Mouse (Mus musculus) G1E (cell line): ENCODE data around the gene Cbln3. TPM values are rescaled to one million over a fixed set of nuclear protein-coding genes. Genes with fewer than 3 reads are reported as not detected.
A peak's percentile ranks its signal among the peaks of the same experiment; 100 is the strongest.

Source experiments
- ATAC-seq: 2 replicates; pipeline ENCODE4 v1.8.0; 2016; ENCODE audit warnings: mild to moderate bottlenecking; ENCODE audit not compliant: insufficient number of reproducible peaks, poor library complexity, low FRiP score, severe bottlenecking; ENCODE audit errors: extremely low read depth
- DNase-seq: peaks from one replicate; pipeline ENCODE4 v3.0.0; 2012; ENCODE audit warnings: low spot score
- H3K27me3 ChIP-seq: 2 replicates; pipeline ENCODE4 v1.6.1; 2012; ENCODE audit warnings: mild to moderate bottlenecking, low read length, inconsistent platforms; ENCODE audit not compliant: insufficient read depth
- H3K36me3 ChIP-seq: replicated peaks from 2 replicates; pipeline ENCODE3; 2012; ENCODE audit warnings: mild to moderate bottlenecking, inconsistent platforms
- H3K4me1 ChIP-seq: 2 replicates; pipeline ENCODE4 v1.6.1; 2012; ENCODE audit warnings: low read depth, low read length, inconsistent platforms, mixed read lengths; ENCODE audit not compliant: insufficient read depth
- H3K4me3 ChIP-seq: 2 replicates; pipeline ENCODE4 v1.5.1; 2012; ENCODE audit warnings: low read depth, mild to moderate bottlenecking, inconsistent platforms, low read length, moderate library complexity, mixed read lengths
- H3K9me3 ChIP-seq: replicated peaks from 2 replicates; pipeline ENCODE4 v1.6.1; 2012; ENCODE audit warnings: inconsistent platforms
- CTCF ChIP-seq: IDR thresholded peaks from 2 replicates; pipeline ENCODE4 v1.5.1; 2012; ENCODE audit warnings: low read depth, low read length, inconsistent platforms, mixed read lengths
- GATA1 ChIP-seq: IDR thresholded peaks from 2 replicates; pipeline ENCODE4 v1.6.1; 2012; ENCODE audit warnings: borderline replicate concordance, low read length, inconsistent platforms, mixed read lengths
- GATA2 ChIP-seq: IDR thresholded peaks from 2 replicates; pipeline ENCODE4 v1.6.1; 2012; ENCODE audit warnings: low read depth, low read length, inconsistent platforms, borderline replicate concordance
- POLR2AphosphoS5 ChIP-seq: IDR thresholded peaks from 2 replicates; pipeline ENCODE4 v1.6.1; 2012; ENCODE audit warnings: low read depth, low read length, inconsistent platforms; ENCODE audit not compliant: insufficient replicate concordance
- TAL1 ChIP-seq: conservative IDR thresholded peaks from 2 replicates; pipeline ENCODE4 v1.6.1; 2012; ENCODE audit warnings: low read depth, low read length, inconsistent platforms, mixed read lengths
- polyA plus RNA-seq: library from polyadenylated mRNA; stranded (reverse); fragments of >175 nt; gene quantifications from 2 replicates; pipeline ENCODE4 v1.2.3, GENCODE M21; 2012
- total RNA-seq, 2 experiments: library from RNA; stranded (forward) in 1 of 2; stranded (reverse) in 1 of 2; fragments of 200-1000 nt in 1 of 2; fragments of >200 nt in 1 of 2; fragmentation: Nextera tagmentation in 1 of 2; gene quantifications; 2 replicates each; pipeline ENCODE4 v1.2.3; 2014 to 2017

Cbln3 gene
- total and polyA plus RNA-seq, 3 experiments, result 0.35 to 0.66 (median 0.53) TPM

DNA sequence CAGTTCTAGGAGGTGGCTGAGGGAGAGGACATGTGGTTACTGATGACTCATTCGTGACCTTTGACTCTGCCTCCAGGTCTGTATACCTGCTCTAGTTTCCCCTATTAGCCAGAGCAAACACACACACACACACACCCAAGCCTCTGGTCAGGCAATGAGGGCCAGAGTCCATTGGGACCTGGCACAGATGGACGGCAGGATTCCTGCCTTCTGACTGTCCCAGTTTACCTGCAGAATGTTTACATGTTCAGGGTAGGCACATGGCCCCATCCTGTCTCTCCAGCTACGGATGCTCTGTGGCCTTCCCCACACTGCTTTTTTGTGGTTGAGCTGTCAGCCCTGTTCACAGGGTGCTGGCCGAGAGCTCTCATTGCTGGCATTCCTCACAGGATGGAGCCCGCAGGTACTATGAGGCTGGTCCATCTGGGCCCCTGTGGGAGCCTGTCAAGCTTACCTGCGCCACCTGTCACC is 2.0 kb downstream of the Cbln3 start:
- Histone ChIP-seq H3K4me3 (no peak overlapping the region), H3K36me3 (peaks cover 17% of the 10 kb centered on the region), H3K9me3 (no peaks in the 10 kb centered on the region), H3K4me1 (peaks cover 70% of the 10 kb centered on the region), H3K27me3 (peaks cover 10% of the 10 kb centered on the region)
- DNase-seq, result no peak
- ATAC-seq, result no peak
- TF ChIP-seq GATA1 (no peak), POLR2AphosphoS5 (no peak), TAL1 (no peak), GATA2 (no peak), CTCF (no peak)

DNA sequence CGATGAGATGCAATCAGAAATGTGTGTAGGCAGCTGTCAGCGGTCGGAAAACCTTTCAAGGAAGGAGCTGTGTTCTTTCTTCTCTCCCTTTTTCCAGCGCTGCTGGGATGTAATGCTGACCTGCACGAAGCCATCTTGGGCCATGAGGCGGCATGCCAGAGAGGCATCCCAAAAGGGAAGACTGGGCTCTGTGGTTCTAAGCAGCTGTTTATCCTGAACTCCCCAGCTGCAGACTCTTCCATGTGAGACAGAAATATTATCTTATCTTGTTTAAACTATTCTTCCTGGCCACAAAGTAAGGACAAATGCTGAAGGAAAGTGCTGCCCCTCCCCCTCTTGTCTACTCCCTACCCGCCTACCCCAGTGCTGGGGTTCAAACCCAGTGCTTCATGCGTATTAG is 3.2 kb downstream of the Cbln3 start:
- no peak overlapping the region for H3K4me3 ChIP-seq
- H3K9me3 ChIP-seq, result no peaks in the 10 kb centered on the region
- TF ChIP-seq TAL1 (no peak), GATA2 (no peak), GATA1 (no peak), POLR2AphosphoS5 (no peak), CTCF (no peak)
- ATAC-seq, result no peak
- peaks cover 4% of the 10 kb centered on the region for H3K36me3 ChIP-seq
- peaks cover 58% of the 10 kb centered on the region for H3K4me1 ChIP-seq
- H3K27me3 ChIP-seq, result peaks cover 13% of the 10 kb centered on the region
- DNase-seq, result no peak

DNA sequence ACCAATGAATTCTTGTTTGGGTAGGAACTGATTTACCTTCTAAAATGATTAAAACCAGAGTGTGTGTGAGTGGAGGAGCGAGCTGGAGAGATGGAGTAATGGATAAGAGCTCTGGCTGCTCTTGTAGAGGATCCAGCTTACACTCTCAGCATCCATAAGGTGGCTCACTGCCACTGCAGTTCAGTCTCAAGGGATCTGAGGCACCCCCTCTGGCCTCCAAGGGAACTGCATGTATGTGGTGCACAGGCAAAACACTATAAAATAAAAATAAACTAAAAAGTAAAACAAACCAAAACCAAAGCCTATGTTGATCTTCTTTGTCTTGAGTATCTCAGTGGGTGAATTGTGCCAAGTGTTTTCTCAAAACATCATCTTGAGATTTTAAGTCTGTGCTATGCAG is 4.6 kb downstream of the Cbln3 start:
- DNase-seq, result peak; percentile 57
- TF ChIP-seq CTCF (peak; percentile 65; the same call in 1 of the 2 replicates), GATA1 (no peak), POLR2AphosphoS5 (no peak), GATA2 (no peak), TAL1 (no peak)
- Histone ChIP-seq H3K9me3 (no peaks in the 10 kb centered on the region), H3K27me3 (peaks cover 23% of the 10 kb centered on the region), H3K36me3 (no peaks in the 10 kb centered on the region), H3K4me3 (no peak overlapping the region), H3K4me1 (peaks cover 53% of the 10 kb centered on the region)
- ATAC-seq, result peak; percentile 50; the same call in 1 of the 2 replicates

DNA sequence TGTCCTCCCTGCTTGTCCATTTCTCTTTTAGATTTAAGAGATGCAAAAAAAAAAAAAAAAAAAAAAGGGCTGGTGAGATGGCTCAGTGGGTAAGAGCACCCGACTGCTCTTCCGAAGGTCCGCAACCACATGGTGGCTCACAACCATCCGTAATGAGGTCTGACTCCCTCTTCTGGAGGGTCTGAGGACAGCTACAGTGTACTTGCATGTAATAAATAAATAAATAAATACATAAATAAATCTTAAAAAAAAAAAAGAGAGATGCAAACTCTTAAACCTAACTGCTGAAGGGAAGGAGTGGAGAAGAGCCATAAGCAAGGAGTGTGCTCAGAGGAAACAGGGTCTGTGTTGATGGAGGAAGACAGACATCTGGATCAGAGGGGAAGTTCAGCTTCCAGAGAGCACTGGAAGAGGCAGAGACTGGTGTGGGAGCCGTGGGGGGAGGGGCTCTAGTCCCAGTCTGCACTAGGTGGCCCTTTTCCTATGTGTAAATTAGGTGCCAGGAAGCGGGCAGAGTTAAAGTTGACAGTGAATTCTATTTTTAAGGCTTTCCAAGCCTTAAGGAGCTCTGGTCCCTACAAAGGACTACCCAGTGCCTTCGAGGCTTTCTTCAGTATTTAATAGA is 5.8 kb downstream of the Cbln3 start:
- H3K27me3 ChIP-seq, result peaks cover 23% of the 10 kb centered on the region
- TF ChIP-seq GATA2, result no peak
- TF ChIP-seq POLR2AphosphoS5, result no peak
- TF ChIP-seq TAL1, result no peak
- TF ChIP-seq GATA1, result no peak
- no peak for TF ChIP-seq CTCF
- peaks cover 51% of the 10 kb centered on the region for H3K4me1 ChIP-seq
- no peaks in the 10 kb centered on the region for H3K36me3 ChIP-seq
- ATAC-seq, result no peak
- no peak for DNase-seq
- no peak overlapping the region for H3K4me3 ChIP-seq
- no peaks in the 10 kb centered on the region for H3K9me3 ChIP-seq

DNA sequence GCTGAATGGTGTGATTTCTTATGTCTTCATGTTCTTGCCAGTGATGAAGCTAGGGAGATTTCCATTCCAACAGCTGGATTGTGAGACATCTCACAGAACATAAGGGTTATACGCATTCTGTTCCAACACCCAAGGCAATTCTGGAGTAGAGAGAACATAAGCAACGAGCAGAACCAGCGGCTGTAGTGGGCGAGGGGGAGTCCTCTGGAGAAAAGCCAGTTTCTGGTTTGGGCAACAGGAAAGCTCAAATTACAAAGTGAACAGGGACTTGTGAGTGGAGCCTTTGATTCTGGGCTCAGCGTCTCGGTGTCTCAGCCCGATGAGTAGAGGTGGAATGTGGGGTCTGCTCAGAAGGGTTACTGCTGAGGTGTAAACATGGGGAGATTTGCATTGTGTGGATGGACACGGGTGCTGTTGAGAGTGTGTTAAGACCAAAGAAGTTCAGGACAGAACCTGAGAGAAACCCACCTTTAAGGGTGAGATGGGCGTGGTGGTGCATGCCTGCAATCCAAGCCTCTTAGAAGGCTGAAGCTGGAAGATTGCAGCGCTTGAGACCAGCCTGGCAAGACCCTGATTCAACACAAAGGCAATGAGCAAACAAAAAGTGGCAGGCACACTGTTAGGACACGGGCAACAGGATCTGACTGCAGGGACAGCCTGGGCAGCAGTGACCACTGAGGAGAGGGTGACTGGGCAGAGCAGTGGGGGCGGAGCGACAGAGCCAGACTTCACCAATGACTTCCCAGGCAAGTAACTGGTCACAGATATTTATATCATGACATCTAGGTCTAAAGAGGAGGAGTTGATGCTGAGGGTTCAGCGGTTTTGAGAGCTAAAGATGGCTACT is 6.5 kb downstream of the Cbln3 start:
- H3K36me3 ChIP-seq, result no peaks in the 10 kb centered on the region
- DNase-seq, result no peak
- H3K27me3 ChIP-seq, result peaks cover 30% of the 10 kb centered on the region
- ATAC-seq, result no peak
- TF ChIP-seq TAL1 (no peak), GATA1 (no peak), CTCF (no peak), GATA2 (no peak), POLR2AphosphoS5 (no peak)
- no peaks in the 10 kb centered on the region for H3K9me3 ChIP-seq
- H3K4me3 ChIP-seq, result no peak overlapping the region
- peaks cover 46% of the 10 kb centered on the region for H3K4me1 ChIP-seq
